Mouse (Mus musculus) G1E (cell line): ENCODE measurements around the gene Reln. TPM values are rescaled to one million over a fixed set of nuclear protein-coding genes. Genes with fewer than 3 reads are reported as not detected.

ENCODE experiments used
- ATAC-seq: 2 replicates; pipeline ENCODE4 v1.8.0; 2016; ENCODE audit warnings: mild to moderate bottlenecking; ENCODE audit not compliant: insufficient number of reproducible peaks, poor library complexity, low FRiP score, severe bottlenecking; ENCODE audit errors: extremely low read depth
- DNase-seq: peaks from one replicate; pipeline ENCODE4 v3.0.0; 2012; ENCODE audit warnings: low spot score
- H3K27me3 ChIP-seq: 2 replicates; pipeline ENCODE4 v1.6.1; 2012; ENCODE audit warnings: mild to moderate bottlenecking, low read length, inconsistent platforms; ENCODE audit not compliant: insufficient read depth
- H3K36me3 ChIP-seq: replicated peaks from 2 replicates; pipeline ENCODE3; 2012; ENCODE audit warnings: mild to moderate bottlenecking, inconsistent platforms
- H3K4me1 ChIP-seq: 2 replicates; pipeline ENCODE4 v1.6.1; 2012; ENCODE audit warnings: low read depth, low read length, inconsistent platforms, mixed read lengths; ENCODE audit not compliant: insufficient read depth
- H3K4me3 ChIP-seq: 2 replicates; pipeline ENCODE4 v1.5.1; 2012; ENCODE audit warnings: low read depth, mild to moderate bottlenecking, inconsistent platforms, low read length, moderate library complexity, mixed read lengths
- H3K9me3 ChIP-seq: replicated peaks from 2 replicates; pipeline ENCODE4 v1.6.1; 2012; ENCODE audit warnings: inconsistent platforms
- CTCF ChIP-seq: IDR thresholded peaks from 2 replicates; pipeline ENCODE4 v1.5.1; 2012; ENCODE audit warnings: low read depth, low read length, inconsistent platforms, mixed read lengths
- GATA1 ChIP-seq: IDR thresholded peaks from 2 replicates; pipeline ENCODE4 v1.6.1; 2012; ENCODE audit warnings: borderline replicate concordance, low read length, inconsistent platforms, mixed read lengths
- GATA2 ChIP-seq: IDR thresholded peaks from 2 replicates; pipeline ENCODE4 v1.6.1; 2012; ENCODE audit warnings: low read depth, low read length, inconsistent platforms, borderline replicate concordance
- POLR2AphosphoS5 ChIP-seq: IDR thresholded peaks from 2 replicates; pipeline ENCODE4 v1.6.1; 2012; ENCODE audit warnings: low read depth, low read length, inconsistent platforms; ENCODE audit not compliant: insufficient replicate concordance
- TAL1 ChIP-seq: conservative IDR thresholded peaks from 2 replicates; pipeline ENCODE4 v1.6.1; 2012; ENCODE audit warnings: low read depth, low read length, inconsistent platforms, mixed read lengths
- polyA plus RNA-seq: library from polyadenylated mRNA; stranded (reverse); fragments of >175 nt; gene quantifications from 2 replicates; pipeline ENCODE4 v1.2.3, GENCODE M21; 2012
- total RNA-seq, 2 experiments: library from RNA; stranded (forward) in 1 of 2; stranded (reverse) in 1 of 2; fragments of 200-1000 nt in 1 of 2; fragments of >200 nt in 1 of 2; fragmentation: Nextera tagmentation in 1 of 2; gene quantifications; 2 replicates each; pipeline ENCODE4 v1.2.3; 2014 to 2017

The Reln gene
- total and polyA plus RNA-seq, 3 experiments, result 0.04 to 42.8 (median 1.1) TPM

GRCm38 (mm10) chr5:21973266-21974010 is 371.1 kb downstream of the Reln start:
- DNase-seq (no peak), ATAC-seq (no peak)
- H3K4me3 ChIP-seq, result no peak overlapping the region
- no peaks in the 10 kb centered on the region for H3K36me3 ChIP-seq
- no peaks in the 10 kb centered on the region for H3K4me1 ChIP-seq
- H3K27me3 ChIP-seq, result no peaks in the 10 kb centered on the region
- no peak for TF ChIP-seq CTCF
- no peaks in the 10 kb centered on the region for H3K9me3 ChIP-seq

DNA sequence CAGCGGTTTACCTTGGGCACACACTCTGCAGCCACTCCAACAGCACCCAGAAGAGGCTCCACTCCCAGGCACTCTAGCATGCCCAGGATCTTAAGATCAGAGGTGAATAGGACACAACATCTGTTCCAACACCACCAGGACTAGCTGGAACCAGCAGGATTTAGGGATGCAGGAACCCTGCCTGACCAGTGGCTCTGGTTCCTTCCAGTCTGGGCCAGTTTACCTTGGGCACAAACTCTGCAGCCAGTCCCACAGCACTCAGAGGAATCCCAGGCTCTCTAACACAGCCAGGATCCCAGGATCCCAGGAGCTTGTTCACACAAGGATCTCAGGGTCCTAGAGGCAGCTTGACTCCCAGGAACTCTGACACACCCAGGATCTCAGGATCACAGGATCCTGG is 382.7 kb downstream of the Reln start:
- Histone ChIP-seq H3K27me3 (peaks cover 2% of the 10 kb centered on the region; the same call in 1 of the 2 replicates), H3K36me3 (no peaks in the 10 kb centered on the region), H3K4me1 (no peaks in the 10 kb centered on the region), H3K9me3 (no peaks in the 10 kb centered on the region), H3K4me3 (no peak overlapping the region)
- no peak for ATAC-seq
- DNase-seq, result no peak
- TF ChIP-seq TAL1, result no peak
- TF ChIP-seq GATA2, result no peak
- TF ChIP-seq GATA1, result no peak
- TF ChIP-seq POLR2AphosphoS5, result no peak
- no peak for TF ChIP-seq CTCF

- no peaks in the 10 kb centered on the region for H3K9me3 ChIP-seq
Observed at GRCm38 (mm10) chr5:21960151-21960550, 384.4 kb downstream of the Reln start.

DNA sequence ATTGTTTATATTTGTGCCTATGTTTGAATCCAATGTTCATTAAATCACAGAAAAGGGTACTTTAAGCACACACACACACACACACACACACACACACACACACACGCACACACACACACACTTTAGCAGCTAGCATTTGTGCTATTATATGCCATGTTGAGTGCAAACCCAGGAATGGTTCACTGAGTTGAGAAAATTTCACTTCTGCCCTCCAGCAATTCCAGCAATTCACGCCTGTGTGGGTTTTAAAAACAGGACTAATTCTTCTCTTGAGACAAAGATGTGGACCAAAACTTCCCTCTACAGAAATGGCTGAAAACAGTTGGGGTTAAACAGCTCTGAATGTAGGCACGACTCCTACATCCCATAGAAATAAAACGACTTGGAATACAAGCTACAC is 386.9 kb downstream of the Reln start:
- ATAC-seq, result no peak
- no peak for TF ChIP-seq CTCF
- no peak for TF ChIP-seq GATA1
- TF ChIP-seq POLR2AphosphoS5, result no peak
- no peak for TF ChIP-seq GATA2
- no peak for TF ChIP-seq TAL1

More at GRCm38 (mm10) chr5:21960151-21960550, 384.4 kb downstream of the Reln start:
- Histone ChIP-seq H3K4me1 (no peaks in the 10 kb centered on the region), H3K36me3 (no peaks in the 10 kb centered on the region), H3K27me3 (peaks cover 2% of the 10 kb centered on the region; the same call in 1 of the 2 replicates), H3K4me3 (no peak overlapping the region)
- ATAC-seq, result no peak
- no peak for DNase-seq
- no peak for TF ChIP-seq CTCF
- no peak for TF ChIP-seq GATA1
- no peak for TF ChIP-seq TAL1
- no peak for TF ChIP-seq POLR2AphosphoS5
- no peak for TF ChIP-seq GATA2

DNA sequence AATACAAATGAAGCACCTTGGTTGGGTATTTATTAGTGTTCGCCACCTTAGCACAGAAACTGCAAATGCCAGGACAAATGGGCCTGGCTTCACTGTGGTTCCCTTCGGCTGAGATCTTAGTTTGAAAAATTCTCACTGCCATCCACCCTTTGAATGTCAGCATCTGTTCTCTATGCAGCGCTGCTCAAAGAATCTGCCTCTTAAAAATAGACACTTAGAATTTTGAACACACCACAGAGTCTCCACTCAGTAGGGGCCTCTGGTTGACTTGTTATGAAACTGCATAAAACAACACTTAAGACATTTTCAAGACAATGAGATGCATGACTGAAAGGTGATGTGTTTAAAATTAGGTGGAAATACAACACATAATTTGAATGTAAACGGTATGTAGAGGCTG is 387.4 kb downstream of the Reln start:
- no peak for ATAC-seq
- Histone ChIP-seq H3K27me3 (peaks cover 2% of the 10 kb centered on the region; the same call in 1 of the 2 replicates), H3K36me3 (no peaks in the 10 kb centered on the region), H3K4me3 (no peak overlapping the region), H3K9me3 (no peaks in the 10 kb centered on the region), H3K4me1 (no peaks in the 10 kb centered on the region)
- no peak for DNase-seq
- no peak for TF ChIP-seq POLR2AphosphoS5
- no peak for TF ChIP-seq GATA1

More for the DNA sequence above, 386.9 kb downstream of the Reln start:
- H3K4me1 ChIP-seq, result no peaks in the 10 kb centered on the region
- H3K9me3 ChIP-seq, result no peaks in the 10 kb centered on the region
- no peaks in the 10 kb centered on the region for H3K36me3 ChIP-seq
- peaks cover 2% of the 10 kb centered on the region; the same call in 1 of the 2 replicates for H3K27me3 ChIP-seq
- DNase-seq, result no peak
- H3K4me3 ChIP-seq, result no peak overlapping the region

GRCm38 (mm10) chr5:21949507-21949897 is 395.0 kb downstream of the Reln start:
- no peak for ATAC-seq
- no peak for TF ChIP-seq GATA2
- no peak for TF ChIP-seq GATA1
- TF ChIP-seq TAL1, result no peak
- TF ChIP-seq CTCF, result no peak
- no peak for TF ChIP-seq POLR2AphosphoS5
- Histone ChIP-seq H3K4me3 (no peak overlapping the region), H3K4me1 (no peaks in the 10 kb centered on the region), H3K27me3 (0 out of 2 replicates have a peak, but pooled peaks cover 3% of the 10 kb centered on the region), H3K9me3 (no peaks in the 10 kb centered on the region), H3K36me3 (no peaks in the 10 kb centered on the region)
- no peak for DNase-seq
